Mouse (Mus musculus) forebrain, embryonic 13.5 days (tissue): ENCODE results near the gene Gm11985. TPM values are rescaled to one million over a fixed set of nuclear protein-coding genes. Genes with fewer than 3 reads are reported as not detected.

Source experiments
- polyA plus RNA-seq: library from polyadenylated mRNA; unstranded; fragments of >200 nt; fragmentation: Nextera tagmentation; extraction: Ambion mirVana; gene quantifications from 2 replicates; pipeline ENCODE4 v1.2.1, GENCODE M21; 2015

The Gm11985 gene
- polyA plus RNA-seq, 1 experiment from 2014 or later = not detected

Other genes with a start within 250 kb of the Gm11985 start
- gene Adcy1, start 125.1 kb downstream of the Gm11985 start, polyA plus RNA-seq = 1.6 and 1.9 TPM in 2 replicates
- 0.18 and 0.30 TPM in 2 replicates for gene Igfbp1, start 9.2 kb upstream of the Gm11985 start, polyA plus RNA-seq
- 9.6 and 11.6 TPM in 2 replicates for gene Igfbp3, start 25.4 kb upstream of the Gm11985 start, polyA plus RNA-seq